Mouse (Mus musculus): ENCODE measurements at regions not wholly inside any gene's neighbourhood (a gene's known extent, or its start where the extent isn't known, plus 50 kb on each side); places are given as distances from the start of the nearest gene placed in this dataset.
"Not testable (repeated sequence)": the region's sequence is repeated elsewhere in the genome, so short reads cannot be mapped to it uniquely, and the experiment has no call there.

GRCm38 (mm10) chr13:5666235-5667007 is 194.9 kb upstream of the Klf6 start:
- Histone ChIP-seq H3K4me2 (no peak overlapping the region), H3K9ac (no peak overlapping the region), H3K27ac (no peak overlapping the region), H3K36me3 (no peaks in the 10 kb centered on the region), H3K4me3 (no peak overlapping the region), H3K4me1 (no peaks in the 10 kb centered on the region), H3K9me3 (no peaks in the 10 kb centered on the region), H3K27me3 (no peaks in the 10 kb centered on the region)
- no peak for ATAC-seq (ENCODE audit: insufficient number of reproducible peaks, low FRiP score, low TSS enrichment, low read depth)
- 81% methylated on average over 3 of the region's 3 CpGs for WGBS

- no peak overlapping the region for H3K4me3 ChIP-seq
Observed at GRCm38 (mm10) chr13:5675668-5676067, 185.6 kb upstream of the Klf6 start.

GRCm38 (mm10) chr13:5690124-5690523 is 171.2 kb upstream of the Klf6 start:
- Histone ChIP-seq H3K4me3 (no peak overlapping the region), H3K4me2 (no peak overlapping the region), H3K9ac (no peak overlapping the region), H3K4me1 (no peaks in the 10 kb centered on the region), H3K27me3 (no peaks in the 10 kb centered on the region), H3K27ac (no peak overlapping the region), H3K36me3 (no peaks in the 10 kb centered on the region), H3K9me3 (no peaks in the 10 kb centered on the region)
- 69% methylated on average over 4 of the region's 4 CpGs for WGBS
- no peak for ATAC-seq (ENCODE audit: insufficient number of reproducible peaks, low FRiP score, low TSS enrichment, low read depth)

More at GRCm38 (mm10) chr13:5675668-5676067, 185.6 kb upstream of the Klf6 start:
- Histone ChIP-seq H3K27me3 (no peaks in the 10 kb centered on the region), H3K27ac (no peak overlapping the region), H3K9me3 (no peaks in the 10 kb centered on the region), H3K4me1 (no peaks in the 10 kb centered on the region), H3K36me3 (no peaks in the 10 kb centered on the region), H3K4me2 (no peak overlapping the region), H3K9ac (no peak overlapping the region)
- ATAC-seq (ENCODE audit: insufficient number of reproducible peaks, low FRiP score, low TSS enrichment, low read depth), result no peak
- WGBS, result 71% methylated on average over 1 of the region's 1 CpGs

GRCm38 (mm10) chr13:5690680-5691079 is 170.6 kb upstream of the Klf6 start:
- not testable (repeated sequence) for H3K9me3 ChIP-seq; H3K27me3 ChIP-seq; H3K27ac ChIP-seq; H3K9ac ChIP-seq; H3K4me3 ChIP-seq; ATAC-seq (ENCODE audit: insufficient number of reproducible peaks, low FRiP score, low TSS enrichment, low read depth); H3K4me2 ChIP-seq; H3K4me1 ChIP-seq; H3K36me3 ChIP-seq
- 81% methylated on average over 2 of the region's 2 CpGs for WGBS

GRCm38 (mm10) chr13:5694626-5695025 is 166.7 kb upstream of the Klf6 start:
- WGBS, result 93% methylated on average over 8 of the region's 8 CpGs
- Histone ChIP-seq H3K9me3 (no peaks in the 10 kb centered on the region), H3K4me3 (no peak overlapping the region)

GRCm38 (mm10) chr13:5695581-5695980 is 165.7 kb upstream of the Klf6 start:
- not testable (repeated sequence) for H3K4me3 ChIP-seq; H3K4me1 ChIP-seq; H3K4me2 ChIP-seq; H3K36me3 ChIP-seq; H3K27ac ChIP-seq; H3K27me3 ChIP-seq; ATAC-seq (ENCODE audit: insufficient number of reproducible peaks, low FRiP score, low TSS enrichment, low read depth); H3K9ac ChIP-seq; H3K9me3 ChIP-seq
- WGBS, result 65% methylated on average over 3 of the region's 3 CpGs

More at GRCm38 (mm10) chr13:5694626-5695025, 166.7 kb upstream of the Klf6 start:
- Histone ChIP-seq H3K27me3 (no peaks in the 10 kb centered on the region), H3K36me3 (no peaks in the 10 kb centered on the region), H3K9ac (no peak overlapping the region), H3K27ac (no peak overlapping the region), H3K4me2 (no peak overlapping the region), H3K4me1 (0 out of 2 replicates have a peak, but pooled peaks cover 4% of the 10 kb centered on the region)
- no peak for ATAC-seq (ENCODE audit: insufficient number of reproducible peaks, low FRiP score, low TSS enrichment, low read depth)

GRCm38 (mm10) chr13:5696377-5696776 is 164.9 kb upstream of the Klf6 start:
- H3K27me3 ChIP-seq, result no peaks in the 10 kb centered on the region
- WGBS, result 36% methylated on average over 2 of the region's 2 CpGs
- ATAC-seq (ENCODE audit: insufficient number of reproducible peaks, low FRiP score, low TSS enrichment, low read depth), result no peak
- no peaks in the 10 kb centered on the region for H3K36me3 ChIP-seq
- H3K9ac ChIP-seq, result no peak overlapping the region
- H3K27ac ChIP-seq, result no peak overlapping the region
- H3K4me3 ChIP-seq, result no peak overlapping the region
- H3K4me2 ChIP-seq, result no peak overlapping the region
- H3K4me1 ChIP-seq, result 0 out of 2 replicates have a peak, but pooled peaks cover 4% of the 10 kb centered on the region
- no peaks in the 10 kb centered on the region for H3K9me3 ChIP-seq

GRCm38 (mm10) chr13:5697329-5697728 is 164.0 kb upstream of the Klf6 start:
- 68% methylated on average over 1 of the region's 1 CpGs for WGBS
- not testable (repeated sequence) for H3K9ac ChIP-seq; H3K4me1 ChIP-seq; H3K4me2 ChIP-seq; H3K4me3 ChIP-seq; H3K27ac ChIP-seq; H3K9me3 ChIP-seq; ATAC-seq (ENCODE audit: insufficient number of reproducible peaks, low FRiP score, low TSS enrichment, low read depth); H3K27me3 ChIP-seq; H3K36me3 ChIP-seq

GRCm38 (mm10) chr13:5702071-5702470 is 159.2 kb upstream of the Klf6 start:
- 73% methylated on average over 3 of the region's 3 CpGs for WGBS
- ATAC-seq (ENCODE audit: insufficient number of reproducible peaks, low FRiP score, low TSS enrichment, low read depth), result no peak
- Histone ChIP-seq H3K27me3 (no peaks in the 10 kb centered on the region), H3K36me3 (no peaks in the 10 kb centered on the region), H3K4me1 (0 out of 2 replicates have a peak, but pooled peaks cover 3% of the 10 kb centered on the region), H3K9me3 (no peaks in the 10 kb centered on the region), H3K27ac (no peak overlapping the region), H3K9ac (no peak overlapping the region), H3K4me2 (no peak overlapping the region), H3K4me3 (no peak overlapping the region)

GRCm38 (mm10) chr13:5704991-5705390 is 156.3 kb upstream of the Klf6 start:
- Histone ChIP-seq H3K4me1 (no peaks in the 10 kb centered on the region), H3K9ac (no peak overlapping the region), H3K4me3 (no peak overlapping the region), H3K9me3 (no peaks in the 10 kb centered on the region), H3K27ac (no peak overlapping the region), H3K36me3 (no peaks in the 10 kb centered on the region), H3K4me2 (no peak overlapping the region), H3K27me3 (no peaks in the 10 kb centered on the region)
- no peak for ATAC-seq (ENCODE audit: insufficient number of reproducible peaks, low FRiP score, low TSS enrichment, low read depth)

GRCm38 (mm10) chr13:5711646-5712045 is 149.6 kb upstream of the Klf6 start:
- H3K9ac ChIP-seq, result no peak overlapping the region
- no peak overlapping the region for H3K27ac ChIP-seq
- no peaks in the 10 kb centered on the region for H3K9me3 ChIP-seq
- H3K27me3 ChIP-seq, result no peaks in the 10 kb centered on the region
- no peaks in the 10 kb centered on the region for H3K36me3 ChIP-seq
- no peak overlapping the region for H3K4me2 ChIP-seq
- 89% methylated on average over 1 of the region's 1 CpGs for WGBS
- no peak for ATAC-seq (ENCODE audit: insufficient number of reproducible peaks, low FRiP score, low TSS enrichment, low read depth)
- no peaks in the 10 kb centered on the region for H3K4me1 ChIP-seq
- no peak overlapping the region for H3K4me3 ChIP-seq

- Histone ChIP-seq H3K4me2 (no peak overlapping the region), H3K4me1 (no peaks in the 10 kb centered on the region), H3K27ac (no peak overlapping the region), H3K36me3 (no peaks in the 10 kb centered on the region), H3K27me3 (no peaks in the 10 kb centered on the region), H3K9me3 (no peaks in the 10 kb centered on the region), H3K4me3 (no peak overlapping the region), H3K9ac (no peak overlapping the region)
- WGBS, result 45% methylated on average over 6 of the region's 6 CpGs
- ATAC-seq (ENCODE audit: insufficient number of reproducible peaks, low FRiP score, low TSS enrichment, low read depth), result no peak
Observed at GRCm38 (mm10) chr13:5713195-5713863, 148.0 kb upstream of the Klf6 start.

All from limb, embryonic 15.5 days (tissue).